Mouse (Mus musculus): ENCODE data around the gene Dcaf17. TPM values are rescaled to one million over a fixed set of nuclear protein-coding genes. Genes with fewer than 3 reads are reported as not detected.

Gene Dcaf17
- polyA plus RNA-seq (2014; fragmentation: Illumina TruSeq; extraction: RNeasy Lipid Tissue Mini Kit (QIAGEN cat#74804); ENCODE audit: low read depth, low replicate concordance), result 18.8 TPM

DNA sequence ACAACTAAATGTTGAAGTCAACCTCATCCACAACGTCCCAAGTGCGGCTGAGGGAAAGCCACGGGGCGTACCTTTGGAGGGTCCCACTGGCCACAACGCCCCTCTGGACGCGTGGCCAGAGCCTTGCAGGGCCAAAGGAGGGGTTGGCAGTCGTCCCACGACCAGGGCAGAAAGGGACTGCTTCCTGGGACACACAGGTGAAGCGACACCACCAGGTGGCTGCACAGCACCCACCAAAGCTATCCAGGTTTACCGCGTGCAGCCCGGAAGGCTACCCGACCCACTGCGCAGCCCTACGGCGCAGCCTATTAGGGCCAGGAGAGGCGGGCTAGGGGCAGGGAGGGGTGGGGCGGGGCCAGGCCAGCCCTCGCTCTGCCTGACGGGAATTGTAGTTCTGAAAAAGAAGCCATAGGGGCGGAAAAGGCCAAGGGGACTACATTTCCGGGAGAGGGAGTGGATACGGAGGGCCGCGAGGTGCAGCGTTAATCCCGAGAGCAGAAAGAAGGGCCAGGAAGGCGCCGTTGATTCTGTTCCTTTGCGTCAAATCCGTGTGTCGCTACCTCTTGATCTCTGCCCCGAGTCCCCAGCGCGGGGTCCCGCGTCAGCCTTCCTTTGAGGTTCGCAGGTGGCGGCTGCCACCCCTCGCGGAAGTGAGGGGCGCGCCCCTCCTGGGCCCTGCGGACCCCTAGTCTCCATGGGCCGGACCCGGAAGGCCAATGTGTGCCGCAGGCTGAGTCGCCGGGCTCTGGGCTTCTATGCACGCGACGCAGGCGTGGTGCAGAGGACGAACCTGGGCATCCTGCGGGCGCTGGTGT is at the start of gene Dcaf17, which contains the start of gene Mettl8:
TSS of gene Dcaf17 (plus strand) at position 29 of the 815 bp plus-strand sequence.
TSS of gene Mettl8 (minus strand) at position 284 of the 815 bp plus-strand sequence.

DNA sequence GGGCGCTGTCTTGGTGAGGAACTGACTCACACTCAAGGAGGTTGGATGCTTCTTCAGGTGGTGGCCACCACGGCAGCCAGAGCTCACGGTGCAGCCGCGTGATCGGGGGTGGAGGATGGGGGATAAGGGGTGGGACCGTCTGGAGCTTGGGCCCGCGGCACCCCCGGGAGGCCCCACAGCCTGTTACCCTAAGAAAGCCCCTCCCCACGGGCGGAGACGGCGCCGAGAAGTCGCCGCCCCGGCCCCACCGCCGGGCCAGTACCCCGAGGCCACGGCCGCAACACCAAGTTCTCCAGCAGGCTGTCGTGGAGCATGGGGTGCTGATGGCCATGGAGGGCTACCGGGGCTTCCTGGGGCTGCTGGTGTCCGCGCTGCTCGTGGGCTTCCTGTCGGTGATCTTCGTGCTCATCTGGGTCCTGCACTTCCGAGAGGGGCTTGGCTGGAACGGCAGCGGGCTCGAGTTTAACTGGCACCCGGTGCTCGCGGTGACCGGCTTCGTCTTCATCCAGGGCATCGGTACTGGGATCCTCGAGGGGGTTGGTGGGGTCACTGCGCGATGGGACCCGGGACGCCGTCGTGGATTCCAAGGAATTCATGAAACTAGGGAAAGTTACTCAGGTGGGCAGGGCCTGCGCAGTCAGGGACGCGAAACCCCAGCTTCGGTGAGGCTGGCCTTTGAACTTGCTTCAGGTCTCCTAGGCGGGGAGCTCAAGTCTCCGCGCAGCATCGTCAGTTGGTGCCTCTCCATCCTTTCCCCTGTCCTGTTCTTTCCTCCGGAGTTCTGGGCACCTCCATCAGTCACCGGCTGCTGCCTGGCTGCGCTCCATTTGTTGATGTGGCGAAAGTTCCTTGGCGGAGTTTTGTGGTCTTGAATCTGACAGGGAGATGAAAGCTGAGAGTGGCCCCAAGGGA is 62.9 kb downstream of the Dcaf17 start, which contains the start of gene Cybrd1:
TSS of gene Cybrd1 (plus strand) at position 127 of the 912 bp plus-strand sequence.

Other genes starting within 250 kb of the Dcaf17 start
- 156 TPM for gene Tlk1, start 229.6 kb upstream of the Dcaf17 start, polyA plus RNA-seq (2014; fragmentation: Illumina TruSeq; extraction: RNeasy Lipid Tissue Mini Kit (QIAGEN cat#74804); ENCODE audit: low read depth, low replicate concordance)
- gene Mettl8, start 255 bp downstream of the Dcaf17 start, polyA plus RNA-seq (2014; fragmentation: Illumina TruSeq; extraction: RNeasy Lipid Tissue Mini Kit (QIAGEN cat#74804); ENCODE audit: low read depth, low replicate concordance), result 28.3 TPM
- 0.93 TPM for gene Cybrd1, start 62.6 kb downstream of the Dcaf17 start, polyA plus RNA-seq (2014; fragmentation: Illumina TruSeq; extraction: RNeasy Lipid Tissue Mini Kit (QIAGEN cat#74804); ENCODE audit: low read depth, low replicate concordance)
- 255 TPM for gene Dync1i2, start 156.4 kb downstream of the Dcaf17 start, polyA plus RNA-seq (2014; fragmentation: Illumina TruSeq; extraction: RNeasy Lipid Tissue Mini Kit (QIAGEN cat#74804); ENCODE audit: low read depth, low replicate concordance)